Mouse (Mus musculus): ENCODE data around the gene Mxra8.

- TF ChIP-seq CTCF (IDR thresholded peaks at IDR 0.05; ENCODE audit: low read depth) (no peak), EP300 (optimal IDR thresholded peaks at IDR 0.05) (no peak)
Measured at GRCm38 (mm10) chr4:155831831-155832230, 7.6 kb upstream of the Mxra8 start.

All from stomach, postnatal 0 days (tissue).